Mouse (Mus musculus) mesoderm, embryonic 11.5 days (tissue): ENCODE measurements at regions not wholly inside any gene's neighbourhood (a gene's known extent, or its start where the extent isn't known, plus 50 kb on each side); places are given as distances from the start of the nearest gene placed in this dataset.
"Not testable (repeated sequence)": the region's sequence is repeated elsewhere in the genome, so short reads cannot be mapped to it uniquely, and the experiment has no call there.

Source experiments
- DNase-seq: peaks from one replicate; pipeline ENCODE4 v3.0.0-alpha.2; 2012; ENCODE audit warnings: low read depth, low spot score

DNA sequence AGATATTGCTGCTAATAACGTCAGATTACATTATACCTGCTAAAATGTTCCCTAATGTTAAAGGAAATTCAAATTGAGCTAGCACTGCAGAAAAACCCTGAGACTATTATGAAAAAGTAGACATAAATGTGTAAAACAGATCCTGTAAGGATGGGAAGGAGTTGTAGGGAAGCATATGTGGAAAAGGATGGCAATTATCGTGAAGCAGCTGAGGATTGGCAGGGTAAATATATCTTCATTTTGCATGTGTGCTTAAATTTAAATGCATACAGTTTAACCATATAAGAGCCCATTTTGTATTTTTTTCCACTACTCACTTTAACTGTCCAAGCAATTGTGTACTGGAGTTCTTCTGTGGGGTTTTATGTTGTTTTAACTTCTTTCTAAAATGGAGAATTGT is 1751.9 kb downstream of the Cntnap5b start:
- DNase-seq: no peak

DNA sequence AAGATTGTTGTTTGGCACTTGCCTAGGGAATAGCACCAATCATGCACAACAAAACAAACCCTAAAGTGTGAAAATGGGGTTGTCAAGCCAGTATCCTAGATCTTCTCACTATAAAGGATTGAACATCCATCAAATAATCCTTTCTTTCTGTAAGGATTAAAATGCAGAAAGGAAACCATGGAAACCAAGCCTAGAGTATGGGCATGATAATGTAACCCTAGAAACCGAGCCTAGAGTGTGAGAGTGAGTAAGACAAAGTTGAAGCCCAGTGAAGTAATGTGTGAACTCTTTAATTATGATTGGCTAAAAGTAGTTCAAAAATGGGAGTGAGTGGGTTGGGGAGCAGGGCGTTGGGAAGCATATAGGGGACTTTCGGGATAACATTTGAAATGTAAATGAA is 1757.4 kb downstream of the Cntnap5b start:
- no peak for DNase-seq

DNA sequence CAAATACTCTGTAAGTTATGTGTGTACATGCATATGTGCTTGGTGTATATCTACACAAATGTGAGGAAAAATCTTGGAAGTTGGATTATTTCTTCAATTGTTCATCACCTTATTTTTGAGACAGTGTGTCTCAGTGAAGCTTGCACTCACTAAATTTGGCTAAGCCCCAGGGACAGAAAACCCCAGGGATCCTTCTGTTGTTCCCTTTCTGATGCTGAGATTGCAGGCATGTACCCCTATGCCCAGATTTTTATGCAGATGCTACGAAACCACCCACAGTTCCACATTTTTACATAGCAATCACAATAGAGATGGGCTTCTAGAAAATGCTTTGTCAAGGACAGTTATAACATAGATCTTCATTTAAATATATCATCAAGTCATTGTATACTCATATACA is 1799.7 kb downstream of the Cntnap5b start:
- no peak for DNase-seq

DNA sequence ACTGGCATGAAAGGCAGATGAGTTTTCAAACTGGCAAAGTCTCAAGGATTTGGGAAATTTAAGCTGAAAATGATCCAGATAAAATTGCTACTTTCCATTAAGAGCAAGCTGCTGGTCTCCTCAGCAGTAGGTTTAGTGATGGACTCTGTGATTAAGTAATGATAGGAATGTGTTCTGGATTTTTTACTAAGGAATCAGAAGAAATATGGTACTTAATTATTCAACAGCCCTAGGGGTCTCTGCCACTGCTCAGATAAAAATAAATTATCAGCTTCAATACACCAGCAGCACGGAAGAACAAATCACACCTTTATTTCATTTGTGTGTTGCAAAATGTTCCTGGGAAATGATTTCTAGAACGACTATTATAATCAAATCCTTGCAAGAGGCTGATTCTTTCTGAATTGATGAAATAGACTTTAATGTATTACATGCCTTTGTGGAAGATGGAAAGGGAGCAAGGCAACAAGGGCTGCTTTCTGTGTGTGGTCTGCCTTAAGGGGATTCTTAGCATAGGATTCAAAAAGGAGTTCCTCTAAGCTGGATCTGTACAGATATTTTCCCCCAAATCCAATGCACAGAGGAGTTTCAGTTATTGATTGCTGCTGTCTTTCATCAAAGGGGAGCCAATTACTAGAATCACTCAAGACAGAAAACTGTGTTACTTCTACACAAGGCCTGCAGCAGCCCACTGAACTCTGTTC is 1812.9 kb downstream of the Cntnap5b start:
- no peak for DNase-seq

DNA sequence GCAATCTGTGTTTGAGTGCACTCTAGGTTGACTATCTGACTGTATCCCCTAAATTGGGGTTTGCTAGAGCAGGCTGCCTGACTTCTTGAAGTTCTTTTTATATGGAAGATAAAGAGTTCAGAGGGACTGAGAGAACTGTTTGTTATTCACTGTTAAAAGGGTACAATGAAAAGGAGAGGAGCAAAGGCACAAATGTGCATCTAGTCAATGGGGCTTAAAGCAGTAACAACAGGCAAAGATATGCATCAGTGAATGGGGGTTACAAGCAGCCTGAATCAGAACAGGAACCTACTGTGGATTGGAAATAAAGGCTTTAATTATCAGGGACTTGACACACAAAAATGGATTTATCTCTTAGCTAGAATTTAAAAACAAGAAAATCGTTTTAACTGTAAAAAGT is 1855.9 kb downstream of the Cntnap5b start:
- DNase-seq: no peak

DNA sequence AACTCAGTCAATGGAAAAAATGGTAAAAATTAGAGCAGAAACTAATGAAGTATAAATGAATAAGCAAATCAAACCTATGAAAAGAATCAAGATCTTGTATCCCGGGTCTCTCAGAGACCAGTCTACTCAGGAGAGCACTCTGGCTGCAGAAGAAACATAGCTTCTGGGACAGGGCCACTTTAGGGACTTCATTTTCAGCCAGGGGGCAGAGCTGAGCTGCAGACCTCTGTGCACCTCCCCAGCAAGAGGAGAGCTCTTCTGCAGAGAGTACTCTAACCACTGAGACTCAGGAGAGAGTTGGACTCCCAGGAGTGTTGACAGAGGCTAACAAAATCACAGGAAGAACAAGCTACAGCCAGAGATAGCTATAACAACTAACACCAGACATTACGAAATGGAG is 1856.4 kb downstream of the Cntnap5b start:
- DNase-seq: no peak

DNA sequence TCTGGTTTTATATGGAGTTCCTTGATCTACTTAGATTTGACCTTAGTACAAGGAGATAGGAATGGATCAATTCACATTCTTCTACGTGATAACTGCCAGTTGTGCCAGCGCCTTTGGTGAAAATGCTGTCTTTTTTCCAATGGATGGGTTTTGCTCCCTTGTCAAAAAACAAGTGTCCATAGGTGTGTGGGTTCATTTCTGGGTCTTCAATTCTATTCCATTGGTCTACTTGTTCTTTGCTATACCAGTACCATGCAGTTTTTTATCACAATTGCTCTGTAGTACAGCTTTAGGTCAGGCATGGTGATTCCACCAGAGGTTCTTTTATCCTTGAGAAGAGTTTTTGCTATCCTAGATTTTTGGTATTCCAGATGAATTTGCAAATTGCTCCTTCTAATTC is 1891.7 kb downstream of the Cntnap5b start:
- DNase-seq: not testable (repeated sequence)

DNA sequence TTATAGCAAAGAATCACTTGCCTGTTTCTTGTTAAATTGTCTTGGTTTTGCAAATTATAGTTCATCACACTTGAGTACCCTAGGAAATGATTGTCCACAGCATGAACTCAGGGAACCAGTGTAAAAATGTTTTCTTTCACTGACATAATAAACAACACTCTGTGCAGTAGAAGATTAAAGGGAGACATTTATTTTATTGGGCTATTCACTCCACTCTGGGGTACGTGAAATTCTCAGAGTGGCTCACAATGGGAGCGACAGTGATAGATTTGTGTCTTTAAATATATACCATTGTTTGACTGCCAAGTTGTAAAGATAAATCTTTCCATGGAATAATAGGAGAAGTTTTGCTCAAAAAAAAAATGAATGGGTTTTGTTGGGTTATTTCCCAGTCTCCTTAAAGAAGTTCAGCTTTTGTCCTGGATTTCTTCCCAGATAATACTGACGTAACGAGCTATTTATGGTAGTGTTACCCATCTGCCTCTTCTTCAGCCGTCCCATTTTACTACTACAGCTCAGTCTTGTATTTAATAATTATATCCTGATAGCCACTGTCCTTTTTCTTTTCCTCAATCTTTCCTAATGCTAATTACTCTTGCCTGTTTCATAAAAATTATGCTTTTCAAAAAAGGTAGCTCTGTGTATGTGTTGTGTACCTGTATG is 1911.3 kb downstream of the Cntnap5b start:
- DNase-seq: peak; percentile 51

DNA sequence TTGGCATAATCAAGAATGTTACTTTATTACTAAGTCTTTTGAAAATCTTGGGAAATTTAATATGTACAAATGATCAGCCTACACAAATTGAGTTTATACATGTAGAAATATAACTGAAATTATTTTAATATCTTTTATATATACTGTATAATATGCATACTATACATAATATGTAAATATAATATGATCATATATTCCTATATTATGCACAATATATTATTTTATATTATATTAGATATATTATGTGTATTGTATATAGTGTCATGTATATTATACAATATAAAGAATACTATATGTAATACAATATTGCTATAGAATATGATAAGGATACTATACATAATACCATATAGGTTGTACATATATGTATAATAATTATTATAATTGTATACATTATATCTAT is 1912.4 kb downstream of the Cntnap5b start:
- DNase-seq: no peak
